Mouse (Mus musculus) CD4-positive helper T cell, adult 2 months (primary cell): ENCODE results near the gene B4galnt1.

Experiments used
- DNase-seq: peaks from one replicate; pipeline ENCODE4 v3.0.0-alpha.2; 2012; ENCODE audit warnings: low read depth, missing footprints, low spot score

B4galnt1 gene

GRCm38 (mm10) chr10:127170002-127170401, 5.0 kb downstream of the B4galnt1 start:
- peak; percentile 56 for DNase-seq

- peak; percentile 89 for DNase-seq
Observed at GRCm38 (mm10) chr10:127170837-127171272, 5.8 kb downstream of the B4galnt1 start.

GRCm38 (mm10) chr10:127171631-127172200, 6.7 kb downstream of the B4galnt1 start:
- no peak for DNase-seq

- DNase-seq, result no peak
Observed at GRCm38 (mm10) chr10:127173148-127174065, 8.4 kb downstream of the B4galnt1 start.

- no peak for DNase-seq
Observed at GRCm38 (mm10) chr10:127174170-127174569, 9.1 kb downstream of the B4galnt1 start.

- DNase-seq, result no peak
Observed at GRCm38 (mm10) chr10:127176228-127176627, 11.2 kb downstream of the B4galnt1 start.

GRCm38 (mm10) chr10:127176756-127177155, 11.7 kb downstream of the B4galnt1 start:
- DNase-seq, result no peak

GRCm38 (mm10) chr10:127177235-127177634, 12.2 kb downstream of the B4galnt1 start:
- no peak for DNase-seq

GRCm38 (mm10) chr10:127177719-127178118, 12.7 kb downstream of the B4galnt1 start:
- DNase-seq, result peak; percentile 71

GRCm38 (mm10) chr10:127178286-127179027, 13.4 kb downstream of the B4galnt1 start:
- DNase-seq, result peak; percentile 30

GRCm38 (mm10) chr10:127179871-127180694, 15.1 kb downstream of the B4galnt1 start, which contains the start of gene Slc26a10:
TSS of gene Slc26a10 (minus strand) at chr10:127180645.
- DNase-seq, result peak; percentile 52

- DNase-seq, result no peak
Observed at GRCm38 (mm10) chr10:127180695-127181047, 15.6 kb downstream of the B4galnt1 start.

- no peak for DNase-seq
Observed at GRCm38 (mm10) chr10:127181566-127181965, 16.5 kb downstream of the B4galnt1 start.

- no peak for DNase-seq
Observed at GRCm38 (mm10) chr10:127182624-127183023, 17.6 kb downstream of the B4galnt1 start.

- peak; percentile 42 for DNase-seq
Observed at GRCm38 (mm10) chr10:127183759-127184158, 18.7 kb downstream of the B4galnt1 start.

- DNase-seq, result peak; percentile 20
Observed at GRCm38 (mm10) chr10:127185101-127185500, 20.1 kb downstream of the B4galnt1 start.

- no peak for DNase-seq
Observed at GRCm38 (mm10) chr10:127185506-127185905, 20.5 kb downstream of the B4galnt1 start.

GRCm38 (mm10) chr10:127186451-127186850, 21.4 kb downstream of the B4galnt1 start:
- no peak for DNase-seq

GRCm38 (mm10) chr10:127187371-127188078, 22.5 kb downstream of the B4galnt1 start:
- no peak for DNase-seq

GRCm38 (mm10) chr10:127188079-127188453, 23.0 kb downstream of the B4galnt1 start:
- DNase-seq, result no peak
